Mouse (Mus musculus) E14TG2a.4 (cell line): Measurements from ENCODE around the gene Cend1.
A peak's percentile ranks its signal among the peaks of the same experiment; 100 is the strongest.

Experiments
- H3K27me3 ChIP-seq: 2 replicates; pipeline ENCODE4 v1.6.1; 2014; ENCODE audit warnings: low read length, control low read depth; ENCODE audit not compliant: insufficient read depth
- H3K36me3 ChIP-seq: 2 replicates; pipeline ENCODE4 v1.6.1; 2014; ENCODE audit warnings: low read length, control low read depth; ENCODE audit not compliant: insufficient read depth
- H3K4me1 ChIP-seq: replicated peaks from 2 replicates; pipeline ENCODE4 v1.6.1; 2014; ENCODE audit warnings: low read depth, low read length, control low read depth
- H3K4me3 ChIP-seq: replicated peaks from 2 replicates; pipeline ENCODE4 v1.5.1; 2014; ENCODE audit warnings: mild to moderate bottlenecking, low read length
- H3K9me3 ChIP-seq: 2 replicates; pipeline ENCODE4 v1.6.1; 2014; ENCODE audit warnings: low read length, control low read depth
- CTCF ChIP-seq: conservative IDR thresholded peaks from 2 replicates; pipeline ENCODE4 v1.5.1; 2014; ENCODE audit warnings: low read length
- NANOG ChIP-seq: IDR thresholded peaks from 2 replicates; pipeline ENCODE4 v1.6.1; 2014; ENCODE audit warnings: borderline replicate concordance, low read length, mixed read lengths
- POU5F1 ChIP-seq: IDR thresholded peaks from 2 replicates; pipeline ENCODE4 v1.6.1; 2014; ENCODE audit warnings: low read length, borderline replicate concordance

Cend1 gene

GRCm38 (mm10) chr7:141403305-141403704 is 26.0 kb downstream of the Cend1 start:
- Histone ChIP-seq H3K36me3 (peaks cover 66% of the 10 kb centered on the region), H3K9me3 (peaks cover 5% of the 10 kb centered on the region), H3K27me3 (no peaks in the 10 kb centered on the region), H3K4me1 (peaks cover 31% of the 10 kb centered on the region), H3K4me3 (no peak overlapping the region)
- no peak for TF ChIP-seq NANOG
- TF ChIP-seq CTCF: peak; percentile 63

DNA sequence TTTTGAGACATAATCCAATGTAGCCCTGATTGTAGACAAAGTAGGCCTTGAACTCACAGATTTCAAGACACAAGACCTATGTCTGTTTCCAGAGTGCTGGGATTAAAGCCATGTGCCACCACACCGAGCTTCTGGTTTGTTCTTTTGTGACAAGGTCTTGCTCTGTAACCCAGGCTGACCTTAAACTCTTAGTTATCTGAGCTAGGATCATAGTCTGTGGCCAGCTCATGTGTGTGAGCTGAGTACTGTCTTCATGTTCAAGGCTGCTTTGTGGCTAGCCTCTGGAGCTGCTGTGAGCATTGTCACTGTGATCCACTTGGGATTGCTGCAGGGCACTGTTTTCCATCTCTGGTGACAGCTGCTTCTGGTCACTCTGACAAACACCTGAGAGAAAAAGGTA is 33.9 kb downstream of the Cend1 start:
- Histone ChIP-seq H3K9me3 (no peaks in the 10 kb centered on the region), H3K4me3 (no peak overlapping the region), H3K4me1 (peaks cover 54% of the 10 kb centered on the region), H3K27me3 (no peaks in the 10 kb centered on the region), H3K36me3 (peaks cover 54% of the 10 kb centered on the region)
- TF ChIP-seq POU5F1 (no peak), NANOG (no peak), CTCF (no peak)

DNA sequence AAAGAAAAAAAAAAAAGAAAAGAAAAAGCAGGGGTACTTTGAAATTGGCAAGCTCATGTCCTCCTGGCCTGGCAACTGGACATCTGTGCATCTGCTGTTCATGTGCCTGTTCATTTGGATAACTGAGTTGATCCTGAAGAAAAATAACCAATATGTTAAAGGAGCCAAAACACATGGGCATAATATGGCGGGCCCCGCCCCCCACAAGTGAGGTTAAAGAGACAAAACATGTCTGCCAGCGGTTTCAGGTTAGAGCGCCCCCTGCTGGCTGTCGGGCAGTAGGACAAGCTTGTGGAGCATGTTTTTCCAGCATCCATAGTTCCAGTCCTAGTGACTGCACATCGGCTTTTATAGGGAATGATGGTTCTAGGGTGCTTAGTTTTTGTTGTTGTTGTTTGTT is 34.5 kb downstream of the Cend1 start:
- no peak overlapping the region for H3K4me3 ChIP-seq
- H3K36me3 ChIP-seq: peaks cover 48% of the 10 kb centered on the region
- TF ChIP-seq NANOG (no peak), CTCF (peak; percentile 97), POU5F1 (no peak)
- peaks cover 54% of the 10 kb centered on the region for H3K4me1 ChIP-seq
- H3K9me3 ChIP-seq: no peaks in the 10 kb centered on the region
- H3K27me3 ChIP-seq: no peaks in the 10 kb centered on the region

DNA sequence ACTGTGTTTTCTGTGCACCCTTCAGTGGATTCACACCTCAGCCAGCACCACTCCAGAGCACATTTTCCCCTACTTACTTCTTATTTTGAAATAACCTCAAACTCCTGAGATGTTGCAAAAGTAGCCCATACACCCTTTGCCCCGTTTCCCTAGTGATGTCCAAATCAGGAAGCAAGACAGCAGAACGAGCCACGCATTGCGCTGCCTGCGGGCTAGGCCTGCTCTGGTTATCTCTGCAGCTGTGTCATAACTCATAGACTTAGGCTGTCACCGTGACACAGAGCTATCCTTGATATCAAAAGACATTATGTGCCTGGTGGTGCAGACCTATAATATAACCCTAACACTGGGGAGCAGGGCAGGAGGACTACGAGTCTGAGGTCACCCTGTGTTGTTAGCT is 35.1 kb downstream of the Cend1 start:
- no peak overlapping the region for H3K4me3 ChIP-seq
- H3K27me3 ChIP-seq: no peaks in the 10 kb centered on the region
- no peaks in the 10 kb centered on the region for H3K9me3 ChIP-seq
- H3K4me1 ChIP-seq: peaks cover 53% of the 10 kb centered on the region
- peaks cover 42% of the 10 kb centered on the region for H3K36me3 ChIP-seq
- no peak for TF ChIP-seq POU5F1
- TF ChIP-seq NANOG: no peak
- TF ChIP-seq CTCF: no peak

- H3K4me3 ChIP-seq: peak overlapping the region; percentile 92
- H3K27me3 ChIP-seq: no peaks in the 10 kb centered on the region
- H3K4me1 ChIP-seq: peaks cover 54% of the 10 kb centered on the region
- TF ChIP-seq POU5F1 (no peak), NANOG (no peak), CTCF (no peak)
- H3K9me3 ChIP-seq: no peaks in the 10 kb centered on the region
- H3K36me3 ChIP-seq: peaks cover 27% of the 10 kb centered on the region
Observed at GRCm38 (mm10) chr7:141392552-141393222, 36.6 kb downstream of the Cend1 start.

GRCm38 (mm10) chr7:141391625-141392551 is 37.4 kb downstream of the Cend1 start, which contains the start of gene Taldo1:
Gene Taldo1, plus strand, starts transcription at chr7:141392199.
- no peaks in the 10 kb centered on the region for H3K9me3 ChIP-seq
- peaks cover 20% of the 10 kb centered on the region for H3K36me3 ChIP-seq
- H3K4me1 ChIP-seq: peaks cover 56% of the 10 kb centered on the region
- TF ChIP-seq POU5F1 (no peak), NANOG (no peak), CTCF (no peak)
- H3K4me3 ChIP-seq: peak within 1 kb of the TSS; percentile 92
- H3K27me3 ChIP-seq: no peaks in the 10 kb centered on the region

DNA sequence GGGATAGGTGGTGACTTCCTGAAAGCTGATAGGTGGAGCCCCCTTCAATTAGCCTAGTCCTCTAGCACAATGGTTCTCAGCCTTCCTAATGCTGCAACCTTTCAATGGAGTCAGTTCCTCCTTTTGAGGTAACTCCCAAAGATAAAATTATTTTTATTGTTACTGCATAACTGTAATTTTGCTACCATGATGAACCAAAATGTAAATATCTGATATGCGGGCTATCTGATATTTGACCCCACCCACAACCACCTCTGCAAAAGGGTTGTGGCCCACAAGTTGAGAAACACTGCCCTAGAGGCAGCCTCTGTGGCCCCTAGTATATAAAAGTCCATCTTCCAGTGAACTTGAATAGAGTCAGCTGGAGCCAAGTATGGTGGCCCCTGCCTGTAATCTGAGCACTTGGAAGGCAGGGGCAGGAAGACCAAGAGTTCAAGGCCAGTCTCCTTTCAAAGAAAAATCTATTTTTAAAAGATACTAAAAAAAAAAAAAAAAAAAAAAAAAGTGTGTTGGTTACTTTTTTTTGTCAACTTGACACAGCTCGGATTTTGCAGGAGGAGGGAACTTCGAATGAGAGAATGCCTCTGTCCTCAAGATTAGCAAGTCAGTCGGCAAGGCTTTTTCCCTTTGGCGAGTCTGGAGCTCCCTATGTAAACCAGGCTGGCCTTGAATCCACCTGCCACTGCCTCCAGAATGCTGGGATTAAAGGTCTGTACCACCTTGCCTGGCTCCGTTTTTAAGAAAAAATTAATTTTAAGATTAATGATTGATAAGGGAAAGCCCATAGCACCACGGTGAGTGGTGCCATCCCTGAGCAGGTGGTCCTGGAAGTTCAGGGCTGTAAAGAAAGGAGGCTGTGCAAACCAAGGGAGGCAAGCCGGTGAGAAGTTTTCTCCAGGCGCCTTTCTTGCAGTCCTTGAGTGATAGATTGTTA is 38.7 kb downstream of the Cend1 start:
- Histone ChIP-seq H3K4me3 (peak overlapping the region; percentile 92; the same call in 1 of the 2 replicates), H3K36me3 (peaks cover 7% of the 10 kb centered on the region), H3K9me3 (no peaks in the 10 kb centered on the region), H3K27me3 (0 out of 2 replicates have a peak, but pooled peaks cover 4% of the 10 kb centered on the region), H3K4me1 (peaks cover 53% of the 10 kb centered on the region)
- no peak for TF ChIP-seq POU5F1
- TF ChIP-seq NANOG: no peak
- no peak for TF ChIP-seq CTCF
